Mouse (Mus musculus) liver, embryonic 14.5 days (tissue): ENCODE measurements around the gene Tes3-ps. TPM values are rescaled to one million over a fixed set of nuclear protein-coding genes. Genes with fewer than 3 reads are reported as not detected.

ENCODE experiments used
- ATAC-seq: fragments of 200-750 bp; cut with Nextera tagmentation; 2 replicates; pipeline ENCODE4 v1.8.0; 2017; ENCODE audit warnings: moderate number of reproducible peaks, mild to moderate bottlenecking, moderate library complexity; ENCODE audit not compliant: insufficient read depth
- DNase-seq, 3 experiments: peaks; one replicate each; pipeline ENCODE4 v3.0.0-alpha.2; 2012 to 2013; ENCODE audit warnings: low read depth in 3 of 3, low spot score in 3 of 3
- H3K27ac ChIP-seq: fragments of 300-500 bp; sonication (generic); 2 replicates; pipeline ENCODE4 v1.5.1; 2014; ENCODE audit warnings: moderate library complexity, mild to moderate bottlenecking, control low read depth, inconsistent platforms
- H3K27me3 ChIP-seq: fragments of 300-500 bp; sonication (generic); 2 replicates; pipeline ENCODE4 v1.6.1; 2014; ENCODE audit warnings: mild to moderate bottlenecking, low read length, moderate library complexity; ENCODE audit not compliant: control insufficient read depth, insufficient read depth
- H3K36me3 ChIP-seq: fragments of 300-500 bp; sonication (generic); replicated peaks from 2 replicates; pipeline ENCODE4 v1.6.1; 2014; ENCODE audit warnings: low read depth; ENCODE audit not compliant: control insufficient read depth, insufficient read depth
- H3K4me1 ChIP-seq, 2 experiments: fragments of 200-500 bp in 1 of 2; fragments of 300-500 bp in 1 of 2; sonication (generic) in 1 of 2; replicated peaks; 2 replicates each; pipeline ENCODE4 v1.6.1; 2012 to 2014; ENCODE audit warnings: antibody characterized with exemption in 1 of 2, inconsistent platforms in 1 of 2, low read length in 1 of 2; ENCODE audit not compliant: control insufficient read depth in 2 of 2, insufficient read depth in 2 of 2
- H3K4me2 ChIP-seq: fragments of 300-500 bp; sonication (generic); 2 replicates; pipeline ENCODE4 v1.6.1; 2014; ENCODE audit warnings: low read depth, mild to moderate bottlenecking, control low read depth, moderate library complexity
- H3K4me3 ChIP-seq, 2 experiments: fragments of 200-500 bp in 1 of 2; fragments of 300-500 bp in 1 of 2; sonication (generic) in 1 of 2; 2 replicates each; pipeline ENCODE4 v1.5.1; 2012 to 2014; ENCODE audit warnings: low read depth in 2 of 2, low read length in 2 of 2, mild to moderate bottlenecking in 2 of 2, control low read depth in 1 of 2, inconsistent platforms in 1 of 2, moderate library complexity in 1 of 2; ENCODE audit not compliant: insufficient read depth in 1 of 2
- H3K9ac ChIP-seq: fragments of 300-500 bp; sonication (generic); replicated peaks from 2 replicates; pipeline ENCODE4 v1.6.1; 2014; ENCODE audit warnings: mild to moderate bottlenecking, control low read depth, moderate library complexity
- H3K9me3 ChIP-seq: fragments of 300-500 bp; sonication (generic); 2 replicates; pipeline ENCODE4 v1.6.1; 2016; ENCODE audit warnings: low read length, mixed read lengths; ENCODE audit not compliant: control insufficient read depth
- CTCF ChIP-seq: IDR thresholded peaks from 2 replicates; pipeline ENCODE4 v1.5.1; 2016; ENCODE audit warnings: antibody characterized with exemption, low read depth, control low read depth
- EP300 ChIP-seq: IDR thresholded peaks from 2 replicates; pipeline ENCODE4 v1.6.1; 2016; ENCODE audit warnings: antibody characterized with exemption, low read depth
- WGBS: fragments of 180-500 bp; shearing (Covaris S2); extraction: QIAGEN DNeasy Blood & Tissue Kit; methylation state at CpG from one replicate; pipeline ENCODE4 v1.1.7; 2014; ENCODE audit not compliant: insufficient replicate concordance; 5-methylcytosine and 5-hydroxymethylcytosine counted together
- polyA plus RNA-seq, 2 experiments: library from polyadenylated mRNA; depleted of rRNA in 1 of 2; stranded (reverse) in 1 of 2; unstranded in 1 of 2; fragments of >200 nt; fragmentation: Nextera tagmentation in 1 of 2; extraction: Ambion mirVana in 1 of 2; gene quantifications; 2 replicates each; pipeline versions ENCODE4 v1.2.1 to v1.2.3; 2012 to 2014

Tes3-ps gene
- polyA plus RNA-seq, 2 experiments = 0.13 to 0.44 TPM

DNA sequence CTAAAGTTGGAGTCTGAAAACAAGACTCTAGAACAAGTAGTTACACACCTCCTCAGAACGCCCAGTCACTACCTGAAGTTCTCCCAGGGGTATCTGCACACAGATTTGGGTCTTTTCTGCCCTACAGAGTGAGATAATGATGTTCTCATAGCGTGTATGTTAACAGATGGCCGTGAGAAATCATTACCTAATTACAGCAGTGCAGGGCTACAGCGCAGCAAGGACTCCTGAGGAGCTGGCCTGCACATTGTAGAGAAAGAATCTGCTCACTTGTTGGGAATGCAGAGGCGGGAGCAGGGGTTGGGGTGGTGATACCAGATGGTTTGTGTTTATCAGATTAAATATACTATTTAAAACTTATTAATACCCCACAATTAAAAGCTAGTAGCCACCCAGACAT is 12.6 kb upstream of the Tes3-ps start:
- Histone ChIP-seq H3K27me3 (no peaks in the 10 kb centered on the region), H3K9me3 (no peaks in the 10 kb centered on the region), H3K4me3 (no peak overlapping the region), H3K4me1 (no peaks in the 10 kb centered on the region), H3K36me3 (no peaks in the 10 kb centered on the region), H3K9ac (no peak overlapping the region), H3K4me2 (no peak overlapping the region), H3K27ac (no peak overlapping the region)
- 65% methylated on average over 5 of the region's 5 CpGs for WGBS
- TF ChIP-seq CTCF (no peak), EP300 (no peak)
- no peak for DNase-seq
- ATAC-seq = no peak

DNA sequence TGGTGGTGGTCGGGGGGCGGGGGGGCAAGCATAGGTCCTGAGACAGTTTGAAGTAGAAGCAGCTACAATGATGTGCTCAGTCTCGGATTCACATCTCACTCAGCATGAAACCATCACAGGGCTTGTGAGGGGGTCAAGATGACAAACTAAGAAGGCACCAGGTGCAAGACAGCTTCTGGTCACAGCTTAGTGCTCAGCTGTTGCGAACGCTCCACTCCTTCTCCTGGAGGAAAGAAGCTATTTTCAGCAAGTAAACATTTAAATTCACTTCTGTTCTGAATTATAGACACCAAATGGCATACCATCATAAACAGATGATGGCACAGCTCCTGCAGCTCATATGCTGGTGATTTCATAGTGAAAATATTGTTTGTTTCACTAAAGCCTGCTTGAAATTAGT is 7.7 kb upstream of the Tes3-ps start:
- DNase-seq = no peak
- 80% methylated on average over 5 of the region's 5 CpGs for WGBS
- no peak overlapping the region for H3K4me3 ChIP-seq
- H3K9me3 ChIP-seq = no peaks in the 10 kb centered on the region
- no peak for ATAC-seq
- H3K27ac ChIP-seq = no peak overlapping the region
- no peak overlapping the region for H3K4me2 ChIP-seq
- no peaks in the 10 kb centered on the region for H3K27me3 ChIP-seq
- no peak for TF ChIP-seq CTCF
- TF ChIP-seq EP300 = no peak
- no peaks in the 10 kb centered on the region for H3K4me1 ChIP-seq
- H3K9ac ChIP-seq = no peak overlapping the region
- H3K36me3 ChIP-seq = no peaks in the 10 kb centered on the region

DNA sequence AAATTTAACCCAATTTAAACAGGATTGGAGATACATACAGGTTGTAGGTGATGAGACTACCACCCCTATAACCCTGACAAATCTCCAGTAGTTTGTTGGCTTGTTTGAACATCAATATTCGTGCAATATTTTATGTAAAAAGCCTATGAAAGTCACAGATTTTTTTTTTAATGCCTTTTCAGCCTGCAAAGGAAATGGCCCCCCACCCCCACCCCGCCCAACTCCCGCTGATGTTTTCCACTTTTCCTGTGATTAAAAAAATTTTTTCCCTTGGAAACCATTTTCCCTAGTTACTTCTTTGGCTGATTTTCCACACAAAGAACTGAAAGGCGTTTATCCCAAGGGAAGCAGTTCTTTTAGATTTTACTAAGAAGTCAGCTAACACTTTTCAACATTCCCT is 11.4 kb downstream of the Tes3-ps start, which contains the start of gene Ecm2:
Ecm2 (plus strand) TSS at position 301 of the 400 bp plus-strand sequence.
- H3K4me3 ChIP-seq = no peak within 1 kb of the TSS
- WGBS = 52% methylated on average over 4 of the region's 4 CpGs
- H3K27me3 ChIP-seq = no peaks in the 10 kb centered on the region
- TF ChIP-seq EP300 (no peak), CTCF (no peak)
- H3K9me3 ChIP-seq = no peaks in the 10 kb centered on the region
- no peak within 1 kb of the TSS for H3K4me2 ChIP-seq
- no peak within 1 kb of the TSS for H3K27ac ChIP-seq
- H3K4me1 ChIP-seq = no peaks in the 10 kb centered on the region
- DNase-seq = no peak
- H3K9ac ChIP-seq = no peak within 1 kb of the TSS
- no peak for ATAC-seq
- H3K36me3 ChIP-seq = no peaks in the 10 kb centered on the region

DNA sequence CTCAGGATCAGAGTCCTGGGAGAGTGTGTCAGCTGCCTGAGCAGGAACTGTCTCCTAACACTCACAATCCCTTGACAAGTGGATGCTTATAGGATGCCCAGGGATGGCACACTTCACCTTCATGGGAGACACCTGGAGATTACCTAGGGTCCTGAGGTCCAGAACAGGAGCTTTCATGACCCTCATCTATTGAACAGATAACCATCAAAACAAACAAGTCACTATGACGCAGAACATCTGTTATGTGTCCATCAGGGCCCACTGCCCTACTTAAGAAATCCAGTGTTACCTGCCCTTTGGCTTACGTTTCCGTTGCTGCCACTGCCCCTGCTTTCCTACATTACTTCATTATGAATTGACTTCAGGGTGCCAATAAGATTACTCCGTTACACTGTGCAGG is 12.7 kb downstream of the Tes3-ps start:
- Histone ChIP-seq H3K27ac (no peak overlapping the region), H3K4me1 (no peaks in the 10 kb centered on the region), H3K36me3 (no peaks in the 10 kb centered on the region), H3K9me3 (no peaks in the 10 kb centered on the region), H3K27me3 (no peaks in the 10 kb centered on the region), H3K4me2 (no peak overlapping the region), H3K9ac (no peak overlapping the region), H3K4me3 (no peak overlapping the region)
- 76% methylated on average over 4 of the region's 4 CpGs for WGBS
- DNase-seq = no peak
- ATAC-seq = no peak
- no peak for TF ChIP-seq CTCF
- TF ChIP-seq EP300 = no peak

DNA sequence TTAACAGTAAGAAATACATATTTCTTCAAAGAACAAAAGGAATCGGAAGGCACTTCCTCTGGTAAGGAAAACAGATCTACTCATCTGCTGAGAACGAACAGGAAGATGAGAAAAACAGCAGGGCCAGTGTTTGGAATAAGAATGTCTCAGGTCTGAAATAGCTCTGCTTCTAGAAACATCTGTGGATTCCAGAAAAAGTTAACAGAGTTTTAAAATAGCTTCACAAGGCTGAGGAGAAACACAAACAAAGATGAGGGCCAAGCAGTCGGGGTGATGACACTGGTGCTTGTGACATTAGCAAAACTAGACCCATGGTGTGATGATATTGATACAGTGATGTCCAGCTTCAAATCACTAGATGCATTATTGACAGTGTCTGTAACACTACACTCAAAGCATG is 14.1 kb downstream of the Tes3-ps start:
- Histone ChIP-seq H3K4me3 (no peak overlapping the region), H3K4me2 (no peak overlapping the region), H3K9ac (no peak overlapping the region), H3K9me3 (no peaks in the 10 kb centered on the region), H3K27me3 (no peaks in the 10 kb centered on the region), H3K36me3 (no peaks in the 10 kb centered on the region), H3K27ac (no peak overlapping the region), H3K4me1 (no peaks in the 10 kb centered on the region)
- ATAC-seq (no peak), DNase-seq (no peak)
- TF ChIP-seq CTCF = no peak
- no peak for TF ChIP-seq EP300
- WGBS = 66% methylated on average over 3 of the region's 3 CpGs
